Mouse (Mus musculus) forebrain, embryonic 14.5 days (tissue): Measurements from ENCODE around the gene Hsd17b7. TPM values are rescaled to one million over a fixed set of nuclear protein-coding genes. Genes with fewer than 3 reads are reported as not detected.

ENCODE experiments used
- ATAC-seq: fragments of 200-750 bp; cut with Nextera tagmentation; 2 replicates; pipeline ENCODE4 v1.8.0; 2017; ENCODE audit warnings: mild to moderate bottlenecking, moderate library complexity
- DNase-seq: peaks from one replicate; pipeline ENCODE4 v3.0.0-alpha.2; 2015; ENCODE audit warnings: low spot score
- H3K27ac ChIP-seq: fragments of 300-500 bp; sonication (generic); 2 replicates; pipeline ENCODE4 v1.5.1; 2014; ENCODE audit warnings: low read depth, mild to moderate bottlenecking, control low read depth, low read length, moderate library complexity
- H3K27me3 ChIP-seq: fragments of 300-500 bp; sonication (generic); replicated peaks from 2 replicates; pipeline ENCODE4 v1.6.1; 2014; ENCODE audit warnings: low read length, control low read depth, mixed read lengths; ENCODE audit not compliant: control insufficient read depth, insufficient read depth
- H3K36me3 ChIP-seq: fragments of 300-500 bp; sonication (generic); 2 replicates; pipeline ENCODE4 v1.6.1; 2014; ENCODE audit warnings: low read length, control low read depth; ENCODE audit not compliant: control insufficient read depth, insufficient read depth
- H3K4me1 ChIP-seq: fragments of 300-500 bp; sonication (generic); 2 replicates; pipeline ENCODE4 v1.6.1; 2014; ENCODE audit warnings: antibody characterized with exemption, low read length, control low read depth; ENCODE audit not compliant: control insufficient read depth, insufficient read depth
- H3K4me2 ChIP-seq: fragments of 300-500 bp; sonication (generic); 2 replicates; pipeline ENCODE4 v1.6.1; 2014; ENCODE audit warnings: mild to moderate bottlenecking, control low read depth, low read length
- H3K4me3 ChIP-seq: fragments of 300-500 bp; sonication (generic); 2 replicates; pipeline ENCODE4 v1.5.1; 2014; ENCODE audit warnings: low read depth, low read length, control low read depth
- H3K9ac ChIP-seq: fragments of 300-500 bp; sonication (generic); 2 replicates; pipeline ENCODE4 v1.6.1; 2014; ENCODE audit warnings: mild to moderate bottlenecking, low read length, control low read depth, moderate library complexity
- H3K9me3 ChIP-seq: fragments of 300-500 bp; sonication (generic); replicated peaks from 2 replicates; pipeline ENCODE4 v1.6.1; 2016; ENCODE audit warnings: low read length, control low read depth, mixed read lengths; ENCODE audit not compliant: control insufficient read depth
- WGBS: fragments of 180-500 bp; shearing (Covaris S2); extraction: QIAGEN DNeasy Blood & Tissue Kit; methylation state at CpG from one replicate; pipeline ENCODE4 v1.1.7; 2014; 5-methylcytosine and 5-hydroxymethylcytosine counted together
- polyA plus RNA-seq: library from polyadenylated mRNA; unstranded; fragments of >200 nt; fragmentation: Nextera tagmentation; extraction: Ambion mirVana; gene quantifications from 2 replicates; pipeline ENCODE4 v1.2.1, GENCODE M21; 2014

The Hsd17b7 gene
- polyA plus RNA-seq, 1 experiment from 2014 or later = 14.4 TPM

GRCm38 (mm10) chr1:169928454-169928971, 40.5 kb downstream of the Hsd17b7 start, which contains the start of gene Ccdc190:
TSS of gene Ccdc190 (plus strand) at chr1:169928648.
- Histone ChIP-seq H3K4me1 (peaks cover 7% of the 10 kb centered on the region; the same call in 1 of the 2 replicates), H3K36me3 (no peaks in the 10 kb centered on the region), H3K9ac (no peak within 1 kb of the TSS), H3K4me3 (no peak within 1 kb of the TSS), H3K27me3 (no peaks in the 10 kb centered on the region), H3K4me2 (peak within 1 kb of the TSS; percentile 32), H3K9me3 (no peaks in the 10 kb centered on the region), H3K27ac (peak within 1 kb of the TSS; percentile 55; the same call in 1 of the 2 replicates)
- 5% methylated on average over 12 of the region's 12 CpGs for WGBS
- ATAC-seq (peak; percentile 69), DNase-seq (peak; percentile 59)

- Histone ChIP-seq H3K4me1 (peaks cover 7% of the 10 kb centered on the region; the same call in 1 of the 2 replicates), H3K4me3 (no peak overlapping the region), H3K9ac (no peak overlapping the region), H3K36me3 (no peaks in the 10 kb centered on the region), H3K27me3 (no peaks in the 10 kb centered on the region), H3K9me3 (no peaks in the 10 kb centered on the region), H3K27ac (peak overlapping the region; percentile 55; the same call in 1 of the 2 replicates), H3K4me2 (peak overlapping the region; percentile 32)
- WGBS = 16% methylated on average over 8 of the region's 8 CpGs
- ATAC-seq (peak; percentile 35; the same call in 1 of the 2 replicates), DNase-seq (peak; percentile 34)
Measured at GRCm38 (mm10) chr1:169927753-169928369, 41.2 kb downstream of the Hsd17b7 start.

GRCm38 (mm10) chr1:169924567-169924966, 44.5 kb downstream of the Hsd17b7 start:
- ATAC-seq = no peak
- peak; percentile 38 for DNase-seq
- WGBS = 51% methylated on average over 2 of the region's 2 CpGs

GRCm38 (mm10) chr1:169921710-169922211, 47.3 kb downstream of the Hsd17b7 start:
- WGBS = 41% methylated on average over 8 of the region's 8 CpGs
- H3K36me3 ChIP-seq = no peaks in the 10 kb centered on the region
- ATAC-seq (no peak), DNase-seq (peak; percentile 61)
- H3K4me1 ChIP-seq = no peaks in the 10 kb centered on the region
- H3K27ac ChIP-seq = no peak overlapping the region
- H3K9me3 ChIP-seq = no peaks in the 10 kb centered on the region
- no peak overlapping the region for H3K4me3 ChIP-seq
- H3K27me3 ChIP-seq = no peaks in the 10 kb centered on the region
- H3K9ac ChIP-seq = no peak overlapping the region
- H3K4me2 ChIP-seq = no peak overlapping the region

More at GRCm38 (mm10) chr1:169924567-169924966, 44.5 kb downstream of the Hsd17b7 start:
- Histone ChIP-seq H3K9me3 (no peaks in the 10 kb centered on the region), H3K4me1 (peaks cover 4% of the 10 kb centered on the region; the same call in 1 of the 2 replicates), H3K36me3 (no peaks in the 10 kb centered on the region), H3K27me3 (no peaks in the 10 kb centered on the region), H3K9ac (no peak overlapping the region), H3K4me2 (no peak overlapping the region), H3K4me3 (no peak overlapping the region), H3K27ac (no peak overlapping the region)

- DNase-seq (peak; percentile 83), ATAC-seq (peak; percentile 80)
- Histone ChIP-seq H3K4me1 (no peaks in the 10 kb centered on the region), H3K9me3 (no peaks in the 10 kb centered on the region), H3K27ac (no peak overlapping the region), H3K36me3 (no peaks in the 10 kb centered on the region), H3K9ac (no peak overlapping the region), H3K4me3 (no peak overlapping the region), H3K27me3 (no peaks in the 10 kb centered on the region), H3K4me2 (no peak overlapping the region)
- 5% methylated on average over 11 of the region's 11 CpGs for WGBS
Measured at GRCm38 (mm10) chr1:169919211-169919610, 49.8 kb downstream of the Hsd17b7 start.

GRCm38 (mm10) chr1:169917998-169918397, 51.0 kb downstream of the Hsd17b7 start:
- Histone ChIP-seq H3K9me3 (no peaks in the 10 kb centered on the region), H3K4me3 (no peak overlapping the region), H3K27me3 (no peaks in the 10 kb centered on the region), H3K27ac (no peak overlapping the region), H3K4me1 (no peaks in the 10 kb centered on the region), H3K4me2 (no peak overlapping the region), H3K36me3 (no peaks in the 10 kb centered on the region), H3K9ac (no peak overlapping the region)
- DNase-seq = peak; percentile 59
- 26% methylated on average over 4 of the region's 4 CpGs for WGBS
- peak; percentile 62; the same call in 1 of the 2 replicates for ATAC-seq

GRCm38 (mm10) chr1:169917115-169917796, 51.8 kb downstream of the Hsd17b7 start:
- 62% methylated on average over 9 of the region's 9 CpGs for WGBS
- H3K27ac ChIP-seq = no peak overlapping the region

GRCm38 (mm10) chr1:169916659-169917058, 52.4 kb downstream of the Hsd17b7 start:
- Histone ChIP-seq H3K4me2 (no peak overlapping the region), H3K9ac (no peak overlapping the region), H3K27me3 (no peaks in the 10 kb centered on the region), H3K4me1 (no peaks in the 10 kb centered on the region), H3K4me3 (no peak overlapping the region), H3K36me3 (no peaks in the 10 kb centered on the region), H3K9me3 (no peaks in the 10 kb centered on the region), H3K27ac (no peak overlapping the region)
- 77% methylated on average over 7 of the region's 7 CpGs for WGBS
- DNase-seq (peak; percentile 33), ATAC-seq (no peak)

More at GRCm38 (mm10) chr1:169917115-169917796, 51.8 kb downstream of the Hsd17b7 start:
- Histone ChIP-seq H3K4me1 (no peaks in the 10 kb centered on the region), H3K9me3 (no peaks in the 10 kb centered on the region), H3K4me3 (no peak overlapping the region), H3K27me3 (no peaks in the 10 kb centered on the region), H3K36me3 (no peaks in the 10 kb centered on the region), H3K9ac (no peak overlapping the region), H3K4me2 (no peak overlapping the region)
- no peak for DNase-seq
- no peak for ATAC-seq
